Mouse (Mus musculus) lung, postnatal 0 days (tissue): ENCODE results near the gene Pkig.
"Not testable (repeated sequence)": the region's sequence is repeated elsewhere in the genome, so short reads cannot be mapped to it uniquely, and the experiment has no call there.

Experiments used
- CTCF ChIP-seq: IDR thresholded peaks from 2 replicates; pipeline ENCODE4 v1.5.1; 2016; ENCODE audit warnings: antibody characterized with exemption, mild to moderate bottlenecking
- EP300 ChIP-seq: IDR thresholded peaks from 2 replicates; pipeline ENCODE4 v1.6.1; 2016; ENCODE audit warnings: antibody characterized with exemption, mild to moderate bottlenecking, control low read depth

GRCm38 (mm10) chr2:163621401-163621800 lies 36.8 kb upstream of the Pkig start:
- TF ChIP-seq EP300, CTCF: not testable (repeated sequence)
